In the genomic region with DNA sequence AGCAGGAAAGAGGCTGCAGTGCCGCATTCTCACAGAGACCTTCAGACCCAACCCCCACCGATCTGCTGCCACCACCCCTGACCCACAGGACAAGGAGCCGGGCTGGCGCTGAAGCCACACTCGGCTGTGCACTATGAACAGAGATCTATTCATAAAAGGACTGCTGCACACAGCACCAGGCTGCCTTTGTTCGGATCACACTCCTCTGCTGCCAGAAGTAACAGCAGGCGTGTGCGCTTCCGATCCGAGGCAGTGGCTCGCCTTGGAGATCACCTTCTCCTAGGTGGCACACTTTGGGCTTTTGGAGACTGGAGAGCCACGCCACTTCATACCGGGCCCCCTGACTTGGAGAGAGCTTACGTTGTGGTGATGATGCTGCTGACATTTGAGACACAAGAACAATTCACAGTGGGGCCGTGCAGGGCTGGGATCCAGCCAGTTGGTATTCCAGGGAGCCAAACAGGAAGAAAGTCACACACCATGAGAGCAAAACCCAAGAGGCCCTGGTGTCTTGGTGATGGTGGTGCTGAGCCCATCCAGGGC, we compare ENCODE assay signal across 9 mouse cellular contexts. TPM values are rescaled to one million over a fixed set of nuclear protein-coding genes. Genes with fewer than 3 reads are reported as not detected.
DNase-seq lines count a peak whose midpoint lies in the region; ATAC-seq and TF ChIP-seq lines count a peak whose summit lies in the region.
"Had no signal": no experiment of that assay in that cellular context is flagged by ENCODE, and none has a peak within 500 bp of the region (broad histone marks: within the 10 kb centered on the region; RNA-seq: fewer than 3 reads in every experiment).

No protein-coding gene starts in this region.

- 0 out of 2 replicates have a peak, but pooled peaks have one; percentile 8 for ATAC-seq in lung, postnatal 0 days
- peak; percentile 89 for ATAC-seq in hindbrain, postnatal 0 days
- ATAC-seq in neural tube, embryonic 15.5 days (ENCODE audit: low FRiP score): peak; percentile 67

- no peaks in the 10 kb centered on the region for H3K9me3 ChIP-seq in lung, postnatal 0 days (ENCODE audit: low read length)
- no peaks in the 10 kb centered on the region for H3K9me3 ChIP-seq in hindbrain, postnatal 0 days (ENCODE audit: low read length)
- no peaks in the 10 kb centered on the region for H3K9me3 ChIP-seq in neural tube, embryonic 15.5 days (replicated peaks)
- H3K9me3 ChIP-seq: liver, embryonic 15.5 days had no signal

- no peak for TF ChIP-seq CTCF in lung, postnatal 0 days (IDR thresholded peaks at IDR 0.05)
- no peak for TF ChIP-seq CTCF in hindbrain, postnatal 0 days (IDR thresholded peaks at IDR 0.05; ENCODE audit: low read depth)

- H3K27me3 ChIP-seq in lung, postnatal 0 days (replicated peaks; ENCODE audit: insufficient read depth, low read length): peaks cover 6% of the 10 kb centered on the region; the same call in 1 of the 2 replicates
- no peaks in the 10 kb centered on the region for H3K27me3 ChIP-seq in hindbrain, postnatal 0 days (ENCODE audit: insufficient read depth, low read length)
- 0 out of 2 replicates have a peak, but pooled peaks cover 3% of the 10 kb centered on the region for H3K27me3 ChIP-seq in neural tube, embryonic 15.5 days (replicated peaks)

- H3K27ac ChIP-seq in lung, postnatal 0 days (ENCODE audit: low read length): no peak overlapping the region
- H3K27ac ChIP-seq in hindbrain, postnatal 0 days: peak overlapping the region; percentile 52; the same call in 1 of the 2 replicates
- no peak overlapping the region for H3K27ac ChIP-seq in neural tube, embryonic 15.5 days (replicated peaks)
- H3K27ac ChIP-seq: liver, embryonic 15.5 days had no signal

- H3K4me1 ChIP-seq in lung, postnatal 0 days (ENCODE audit: insufficient read depth, low read depth, low read length): peaks cover 20% of the 10 kb centered on the region; the same call in 1 of the 2 replicates
- H3K4me1 ChIP-seq in hindbrain, postnatal 0 days (ENCODE audit: insufficient read depth, low read length): peaks cover 21% of the 10 kb centered on the region
- H3K4me1 ChIP-seq in neural tube, embryonic 15.5 days: peaks cover 40% of the 10 kb centered on the region

- H3K4me2 ChIP-seq in lung, postnatal 0 days (replicated peaks; ENCODE audit: low read depth, low read length): no peak overlapping the region
- peak overlapping the region; percentile 42 for H3K4me2 ChIP-seq in hindbrain, postnatal 0 days (ENCODE audit: low read depth, low read length)
- H3K4me2 ChIP-seq in neural tube, embryonic 15.5 days: peak overlapping the region; percentile 37
- H3K4me2 ChIP-seq: liver, embryonic 15.5 days had no signal

- WGBS in lung, postnatal 0 days: 21% methylated on average over 15 of the region's 15 CpGs
- 8% methylated on average over 15 of the region's 15 CpGs for WGBS in hindbrain, postnatal 0 days
- WGBS in neural tube, embryonic 15.5 days: 9% methylated on average over 15 of the region's 15 CpGs

- TF ChIP-seq EP300 in lung, postnatal 0 days (IDR thresholded peaks at IDR 0.05): no peak

- H3K9ac ChIP-seq in lung, postnatal 0 days (replicated peaks; ENCODE audit: low read depth): no peak overlapping the region
- H3K9ac ChIP-seq in hindbrain, postnatal 0 days (replicated peaks; ENCODE audit: low read length): no peak overlapping the region
- no peak overlapping the region for H3K9ac ChIP-seq in neural tube, embryonic 15.5 days (replicated peaks)
- H3K9ac ChIP-seq: liver, embryonic 15.5 days had no signal

- peak; percentile 29 for DNase-seq in cerebellum, adult 9-11 months
- DNase-seq in cerebellum, adult 11-12 months: no peak
- DNase-seq in lung, postnatal 0 days (ENCODE audit: low spot score): no peak
- DNase-seq in lung, postnatal 14 days: no peak
- peak; percentile 61 for DNase-seq in hindbrain, postnatal 0 days (ENCODE audit: low spot score)
- DNase-seq in adrenal gland, postnatal 14 days: no peak
- DNase-seq in T-cell, adult 2 months (ENCODE audit: low spot score): no peak

- H3K4me3 ChIP-seq in lung, postnatal 0 days (ENCODE audit: low read depth, low read length): no peak overlapping the region
- no peak overlapping the region for H3K4me3 ChIP-seq in hindbrain, postnatal 0 days (ENCODE audit: low read length)
- H3K4me3 ChIP-seq in neural tube, embryonic 15.5 days (replicated peaks): no peak overlapping the region
- H3K4me3 ChIP-seq: liver, embryonic 15.5 days had no signal

- H3K36me3 ChIP-seq in lung, postnatal 0 days (ENCODE audit: insufficient read depth, low read length): no peaks in the 10 kb centered on the region
- H3K36me3 ChIP-seq in hindbrain, postnatal 0 days (ENCODE audit: insufficient read depth, low read length): no peaks in the 10 kb centered on the region
- H3K36me3 ChIP-seq in neural tube, embryonic 15.5 days: no peaks in the 10 kb centered on the region
- H3K36me3 ChIP-seq: liver, embryonic 15.5 days had no signal

RNA-seq across cellular contexts. Expression of gene Irs2, which starts 47.9 kb away (rescaled TPM):
- polyA plus RNA-seq in lung, postnatal 0 days (2015; fragmentation: Nextera tagmentation; extraction: Ambion mirVana): 6.9 and 7.2 TPM in 2 replicates
- 42.4 and 53.2 TPM in 2 replicates for total RNA-seq in hindbrain, postnatal 0 days (2014; rRNA removed)
- polyA plus RNA-seq in hindbrain, postnatal 0 days (2015; fragmentation: Nextera tagmentation; extraction: Ambion mirVana): 6.3 and 7.3 TPM in 2 replicates
- polyA plus RNA-seq in neural tube, embryonic 15.5 days (2015; fragmentation: Nextera tagmentation; extraction: Ambion mirVana): 5.2 and 5.7 TPM in 2 replicates
- total RNA-seq in adrenal gland, postnatal 14 days (2021): 28.2 and 49.7 TPM in 2 replicates

Comparison
In these comparisons a context has a peak if more than half of its experiments do, and no peak if none do; other contexts are left out.
1. DNase-seq: peak in cerebellum, adult 9-11 months (single experiment) and hindbrain, postnatal 0 days (single experiment); none in cerebellum, adult 11-12 months (single experiment), lung, postnatal 0 days (single experiment), lung, postnatal 14 days (single experiment), adrenal gland, postnatal 14 days (single experiment) and T-cell, adult 2 months (single experiment).
2. ATAC-seq: peak in every context shown above with its lines; median percentile 89 in hindbrain, postnatal 0 days; 67 in neural tube, embryonic 15.5 days; 8 in lung, postnatal 0 days.